10 mouse cellular contexts compared by ENCODE assay signal in genomic region chr2:122381329-122382103, GRCm38 (mm10). TPM values are rescaled to one million over a fixed set of nuclear protein-coding genes. Genes with fewer than 3 reads are reported as not detected.
DNase-seq lines count a peak whose midpoint lies in the region; ATAC-seq lines count a peak whose summit lies in the region.
"Had no signal": no experiment of that assay in that cellular context is flagged by ENCODE, and none has a peak within 500 bp of the region (broad histone marks: within the 10 kb centered on the region; RNA-seq: fewer than 3 reads in every experiment).

No protein-coding gene starts in this region.

- H3K27me3 ChIP-seq in midbrain, embryonic 10.5 days (ENCODE audit: low read depth, poor library complexity, severe bottlenecking), result no peaks in the 10 kb centered on the region
- H3K27me3 ChIP-seq in midbrain, embryonic 14.5 days (ENCODE audit: control insufficient read depth, insufficient read depth, low read length), result no peaks in the 10 kb centered on the region

- no peak overlapping the region for H3K9ac ChIP-seq in midbrain, embryonic 14.5 days (replicated peaks; ENCODE audit: low read length)

- peak; percentile 38 for DNase-seq in gastrocnemius, postnatal 25 days
- no peak for DNase-seq in gastrocnemius, postnatal 14 days
- no peak for DNase-seq in midbrain, embryonic 10.5 days (ENCODE audit: low spot score)
- DNase-seq in midbrain, embryonic 14.5 days, result no peak
- DNase-seq in kidney, adult 8-10 months, result peak; percentile 33 to 55
- DNase-seq in ovary, postnatal 10 days (ENCODE audit: low spot score), result no peak
- DNase-seq in spleen, postnatal 10 days (ENCODE audit: low spot score in 2 of 2), result no peak

- no peak for ATAC-seq in midbrain, embryonic 14.5 days (ENCODE audit: low FRiP score, low TSS enrichment)
- no peak for ATAC-seq in inflammation-experienced regulatory T-cells, adult 6 months
- ATAC-seq: activated CD4-positive, CD25-positive, alpha-beta regulatory T cell, adult 4 months had no signal

- 78% methylated on average over 16 of the region's 16 CpGs for WGBS in midbrain, embryonic 10.5 days
- 82% methylated on average over 16 of the region's 16 CpGs for WGBS in midbrain, embryonic 14.5 days

- intact Hi-C loops in gastrocnemius, postnatal 14 days (cut with DNase I; ENCODE audit: low total_unique reads), result loop anchor here (5.0 to 10.0 kb wide), 3 partner anchors 86 to 243 kb away; no protein-coding TSS in a partner anchor

- H3K4me3 ChIP-seq in midbrain, embryonic 10.5 days, result 0 out of 2 replicates have a peak overlapping the region, but pooled peaks have one; percentile 42
- no peak overlapping the region for H3K4me3 ChIP-seq in midbrain, embryonic 14.5 days (replicated peaks; ENCODE audit: low read depth, low read length)

- H3K4me1 ChIP-seq in midbrain, embryonic 10.5 days, result peaks cover 13% of the 10 kb centered on the region
- no peaks in the 10 kb centered on the region; the same call in 1 of the 2 replicates for H3K4me1 ChIP-seq in midbrain, embryonic 14.5 days (ENCODE audit: control insufficient read depth, insufficient read depth, low read length)

- H3K27ac ChIP-seq in midbrain, embryonic 10.5 days (replicated peaks), result no peak overlapping the region
- no peak overlapping the region for H3K27ac ChIP-seq in midbrain, embryonic 14.5 days (replicated peaks; ENCODE audit: low read depth, low read length)

- no peaks in the 10 kb centered on the region for H3K9me3 ChIP-seq in midbrain, embryonic 10.5 days (replicated peaks)
- H3K9me3 ChIP-seq in midbrain, embryonic 14.5 days (ENCODE audit: control insufficient read depth, low read length), result no peaks in the 10 kb centered on the region

- no peaks in the 10 kb centered on the region for H3K36me3 ChIP-seq in midbrain, embryonic 10.5 days
- no peaks in the 10 kb centered on the region for H3K36me3 ChIP-seq in midbrain, embryonic 14.5 days (ENCODE audit: control insufficient read depth, insufficient read depth, low read length)

- H3K4me2 ChIP-seq in midbrain, embryonic 14.5 days (ENCODE audit: low read length), result no peak overlapping the region

RNA-seq across cellular contexts. Expression of gene Shf, which starts 12.6 kb away (rescaled TPM):
- 1 to 10 TPM; 2.0 to 2.7 TPM for total RNA-seq in gastrocnemius, postnatal 25 days (2021)
- total RNA-seq in gastrocnemius, postnatal 14 days (2021), result 1 to 10 TPM; 5.1 to 6.0 TPM
- 5.8 and 7.9 TPM in 2 replicates for polyA plus RNA-seq in midbrain, embryonic 10.5 days (2016; fragmentation: Nextera tagmentation; extraction: Ambion mirVana)
- 15.9 and 19.2 TPM in 2 replicates for polyA plus RNA-seq in midbrain, embryonic 14.5 days (2014; fragmentation: Nextera tagmentation; extraction: Ambion mirVana)
- under 1 TPM in 1 of 3 experiments, not detected in 2; 0.39 TPM for polyA plus RNA-seq in inflammation-experienced regulatory T-cells, adult 6 months (2017; shearing (Covaris generic))

RNA-seq across cellular contexts. Expression of gene Slc28a2, which starts 44.8 kb away (rescaled TPM):
- 1 to 10 TPM; 4.8 to 5.6 TPM for total RNA-seq in gastrocnemius, postnatal 25 days (2021)
- 1 to 10 TPM; 6.0 to 6.5 TPM for total RNA-seq in gastrocnemius, postnatal 14 days (2021)
- polyA plus RNA-seq in midbrain, embryonic 10.5 days (2016; fragmentation: Nextera tagmentation; extraction: Ambion mirVana), result not detected in 2 replicates
- not detected in 2 replicates for polyA plus RNA-seq in midbrain, embryonic 14.5 days (2014; fragmentation: Nextera tagmentation; extraction: Ambion mirVana)
- polyA plus RNA-seq in inflammation-experienced regulatory T-cells, adult 6 months (2017; shearing (Covaris generic)), result 100 to 1,000 TPM in 2 of 3 experiments, 10 to 100 TPM in 1; 66.9 to 135 (median 110) TPM
- polyA plus RNA-seq: midbrain, embryonic 11.5 days had no signal

Comparison
In these comparisons a context has a peak if more than half of its experiments do, and no peak if none do; other contexts are left out.
1. DNase-seq: peak in gastrocnemius, postnatal 25 days (single experiment) and kidney, adult 8-10 months (2 of 2); none in gastrocnemius, postnatal 14 days (single experiment), midbrain, embryonic 10.5 days (single experiment), midbrain, embryonic 14.5 days (single experiment), ovary, postnatal 10 days (single experiment) and spleen, postnatal 10 days (0 of 2).
2. RNA of gene Slc28a2, which starts 44.8 kb away (polyA plus RNA-seq): 66.9 to 135 TPM in inflammation-experienced regulatory T-cells, adult 6 months; not detected in midbrain, embryonic 10.5 days and not detected in midbrain, embryonic 14.5 days; every median in the first group is over 10 times any median in the second.